Mouse (Mus musculus): ENCODE data around the gene Trim80. TPM values are rescaled to one million over a fixed set of nuclear protein-coding genes. Genes with fewer than 3 reads are reported as not detected.

The Trim80 gene
- polyA plus RNA-seq, 1 experiment from 2014 or later = not detected

DNA sequence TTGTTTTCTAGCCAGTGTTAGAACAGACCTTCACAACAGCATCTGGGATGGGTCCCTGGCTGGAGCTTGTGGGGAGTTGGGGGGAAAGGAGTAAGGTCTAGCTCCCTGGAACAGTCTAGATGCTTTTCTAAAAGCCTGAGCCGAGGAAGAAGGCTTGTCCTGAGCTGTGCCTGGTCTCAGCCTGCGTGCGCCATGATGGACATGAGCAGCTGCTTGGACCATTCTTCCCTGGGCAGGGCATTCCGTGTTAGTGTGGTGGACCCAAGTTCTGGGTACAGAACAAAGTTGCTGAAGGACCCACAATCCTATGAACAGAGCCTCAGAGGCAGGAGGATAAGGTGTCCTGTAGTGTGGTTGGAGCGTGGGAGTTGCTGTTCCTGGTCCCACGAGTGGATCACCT is 9.8 kb upstream of the Trim80 start:
- WGBS = 94% methylated on average over 6 of the region's 6 CpGs
- Histone ChIP-seq H3K27me3 (no peaks in the 10 kb centered on the region), H3K9me3 (replicated peaks) (no peaks in the 10 kb centered on the region), H3K27ac (no peak overlapping the region), H3K4me2 (no peak overlapping the region), H3K4me1 (replicated peaks) (peaks cover 15% of the 10 kb centered on the region), H3K4me3 (no peak overlapping the region), H3K36me3 (peaks cover 48% of the 10 kb centered on the region), H3K9ac (no peak overlapping the region)
- ATAC-seq (replicated peaks; ENCODE audit: insufficient number of reproducible peaks, insufficient read depth, low FRiP score, low read depth) = no peak

- H3K9me3 ChIP-seq (replicated peaks) = no peaks in the 10 kb centered on the region
- no peak overlapping the region for H3K9ac ChIP-seq
- peaks cover 36% of the 10 kb centered on the region for H3K36me3 ChIP-seq
- peaks cover 16% of the 10 kb centered on the region for H3K4me1 ChIP-seq (replicated peaks)
- whole genome bisulfite sequencing = 74% methylated on average over 4 of the region's 4 CpGs
- H3K4me2 ChIP-seq = no peak overlapping the region
- H3K27me3 ChIP-seq = no peaks in the 10 kb centered on the region
- H3K4me3 ChIP-seq = no peak overlapping the region
- H3K27ac ChIP-seq = no peak overlapping the region
- ATAC-seq (replicated peaks; ENCODE audit: insufficient number of reproducible peaks, insufficient read depth, low FRiP score, low read depth) = no peak
These were observed 7.5 kb upstream of the Trim80 start for GRCm38 (mm10) chr11:115432814-115433213.

GRCm38 (mm10) chr11:115433342-115433741 is 7.0 kb upstream of the Trim80 start:
- H3K27me3 ChIP-seq = no peaks in the 10 kb centered on the region
- H3K9ac ChIP-seq = no peak overlapping the region
- no peak overlapping the region for H3K27ac ChIP-seq
- no peak overlapping the region for H3K4me3 ChIP-seq
- peaks cover 36% of the 10 kb centered on the region for H3K36me3 ChIP-seq
- ATAC-seq (replicated peaks; ENCODE audit: insufficient number of reproducible peaks, insufficient read depth, low FRiP score, low read depth) = no peak
- H3K9me3 ChIP-seq (replicated peaks) = no peaks in the 10 kb centered on the region
- peaks cover 13% of the 10 kb centered on the region for H3K4me1 ChIP-seq (replicated peaks)
- no peak overlapping the region for H3K4me2 ChIP-seq
- WGBS = 78% methylated on average over 6 of the region's 6 CpGs

GRCm38 (mm10) chr11:115435596-115436337 is 4.6 kb upstream of the Trim80 start:
- H3K27ac ChIP-seq = no peak overlapping the region
- peak overlapping the region; percentile 61 for H3K9ac ChIP-seq
- 9% methylated on average over 31 of the region's 31 CpGs for WGBS
- peaks cover 19% of the 10 kb centered on the region for H3K36me3 ChIP-seq
- peaks cover 13% of the 10 kb centered on the region for H3K4me1 ChIP-seq (replicated peaks)
- H3K4me3 ChIP-seq = peak overlapping the region; percentile 45
- 0 out of 2 replicates have a peak, but pooled peaks have one; percentile 47 for ATAC-seq (replicated peaks; ENCODE audit: insufficient number of reproducible peaks, insufficient read depth, low FRiP score, low read depth)
- no peaks in the 10 kb centered on the region for H3K27me3 ChIP-seq
- H3K4me2 ChIP-seq = peak overlapping the region; percentile 75
- H3K9me3 ChIP-seq (replicated peaks) = no peaks in the 10 kb centered on the region

- Histone ChIP-seq H3K27ac (no peak overlapping the region), H3K36me3 (0 out of 2 replicates have a peak, but pooled peaks cover 3% of the 10 kb centered on the region), H3K9me3 (replicated peaks) (no peaks in the 10 kb centered on the region), H3K9ac (no peak overlapping the region), H3K27me3 (no peaks in the 10 kb centered on the region), H3K4me1 (replicated peaks) (peaks cover 13% of the 10 kb centered on the region), H3K4me2 (no peak overlapping the region), H3K4me3 (no peak overlapping the region)
- ATAC-seq (replicated peaks; ENCODE audit: insufficient number of reproducible peaks, insufficient read depth, low FRiP score, low read depth) = no peak
- WGBS = 65% methylated on average over 5 of the region's 5 CpGs
These were observed 2.7 kb upstream of the Trim80 start for GRCm38 (mm10) chr11:115437571-115438122.

DNA sequence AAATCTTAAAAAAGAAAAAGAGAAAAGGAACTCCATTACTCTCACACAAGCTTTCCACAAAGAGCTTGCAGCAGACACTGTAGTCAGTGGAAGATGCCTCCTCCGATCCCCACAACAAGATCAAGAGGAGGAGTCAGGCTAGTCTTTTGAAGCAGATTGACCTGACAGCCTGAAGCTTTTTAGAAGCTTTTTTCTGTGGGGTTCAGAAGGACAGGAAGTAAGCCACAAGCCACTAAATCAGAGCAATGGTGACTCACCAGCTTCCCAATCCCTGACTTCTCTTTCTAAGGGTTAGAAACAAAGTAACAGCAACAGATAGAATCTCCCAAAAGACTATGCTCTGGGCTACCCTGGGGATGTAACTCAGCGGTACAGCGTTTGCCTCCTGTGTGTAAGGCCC is 1.0 kb upstream of the Trim80 start:
- Histone ChIP-seq H3K9me3 (replicated peaks) (no peaks in the 10 kb centered on the region), H3K27me3 (no peaks in the 10 kb centered on the region), H3K27ac (no peak overlapping the region), H3K36me3 (no peaks in the 10 kb centered on the region), H3K4me1 (replicated peaks) (peaks cover 13% of the 10 kb centered on the region), H3K9ac (no peak overlapping the region), H3K4me3 (no peak overlapping the region), H3K4me2 (no peak overlapping the region)
- no peak for ATAC-seq (replicated peaks; ENCODE audit: insufficient number of reproducible peaks, insufficient read depth, low FRiP score, low read depth)
- WGBS = 75% methylated on average over 3 of the region's 3 CpGs

- ATAC-seq (replicated peaks; ENCODE audit: insufficient number of reproducible peaks, insufficient read depth, low FRiP score, low read depth) = no peak
- Histone ChIP-seq H3K4me2 (no peak overlapping the region), H3K4me1 (replicated peaks) (peaks cover 4% of the 10 kb centered on the region), H3K9me3 (replicated peaks) (no peaks in the 10 kb centered on the region), H3K36me3 (no peaks in the 10 kb centered on the region), H3K4me3 (no peak overlapping the region), H3K27me3 (peaks cover 3% of the 10 kb centered on the region; the same call in 1 of the 2 replicates), H3K9ac (no peak overlapping the region), H3K27ac (no peak overlapping the region)
- WGBS = 52% methylated on average over 15 of the region's 15 CpGs
These were observed 1.1 kb downstream of the Trim80 start for GRCm38 (mm10) chr11:115441417-115441816.

DNA sequence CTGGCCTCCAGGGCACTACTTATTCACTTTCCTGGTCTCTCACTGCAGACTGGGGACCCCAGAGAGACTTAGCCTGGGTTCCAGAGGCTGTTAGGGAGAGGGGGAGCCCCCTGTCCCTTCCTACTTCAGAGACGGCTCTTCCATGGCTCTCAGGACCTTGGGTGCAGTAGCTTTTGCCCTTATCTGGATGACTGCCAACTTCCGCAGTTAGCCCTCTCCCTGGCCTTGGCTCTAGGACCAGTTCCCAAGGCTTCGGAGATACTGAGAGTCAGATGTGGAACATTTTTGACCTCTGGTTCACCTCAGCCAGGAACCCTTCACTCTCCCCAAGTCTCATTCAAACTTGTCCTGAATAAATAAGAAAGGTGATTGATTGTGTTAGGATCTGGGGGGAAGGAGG is 6.6 kb downstream of the Trim80 start:
- no peak overlapping the region for H3K4me2 ChIP-seq

GRCm38 (mm10) chr11:115447321-115447885 is 7.1 kb downstream of the Trim80 start:
- Histone ChIP-seq H3K9me3 (replicated peaks) (no peaks in the 10 kb centered on the region), H3K27ac (peak overlapping the region; percentile 69), H3K4me3 (no peak overlapping the region), H3K4me1 (replicated peaks) (peaks cover 27% of the 10 kb centered on the region), H3K27me3 (peaks cover 3% of the 10 kb centered on the region; the same call in 1 of the 2 replicates), H3K4me2 (no peak overlapping the region), H3K36me3 (no peaks in the 10 kb centered on the region), H3K9ac (no peak overlapping the region)
- ATAC-seq (replicated peaks; ENCODE audit: insufficient number of reproducible peaks, insufficient read depth, low FRiP score, low read depth) = peak; percentile 9; the same call in 1 of the 2 replicates
- 80% methylated on average over 11 of the region's 11 CpGs for WGBS

More for the DNA sequence above, 6.6 kb downstream of the Trim80 start:
- peak; percentile 41; the same call in 1 of the 2 replicates for ATAC-seq (replicated peaks; ENCODE audit: insufficient number of reproducible peaks, insufficient read depth, low FRiP score, low read depth)
- 13% methylated on average over 3 of the region's 3 CpGs for WGBS
- peak overlapping the region; percentile 69 for H3K27ac ChIP-seq
- peaks cover 27% of the 10 kb centered on the region for H3K4me1 ChIP-seq (replicated peaks)
- H3K9ac ChIP-seq = peak overlapping the region; percentile 26; the same call in 1 of the 2 replicates
- H3K4me3 ChIP-seq = no peak overlapping the region
- no peaks in the 10 kb centered on the region for H3K9me3 ChIP-seq (replicated peaks)
- H3K36me3 ChIP-seq = no peaks in the 10 kb centered on the region
- peaks cover 3% of the 10 kb centered on the region; the same call in 1 of the 2 replicates for H3K27me3 ChIP-seq

DNA sequence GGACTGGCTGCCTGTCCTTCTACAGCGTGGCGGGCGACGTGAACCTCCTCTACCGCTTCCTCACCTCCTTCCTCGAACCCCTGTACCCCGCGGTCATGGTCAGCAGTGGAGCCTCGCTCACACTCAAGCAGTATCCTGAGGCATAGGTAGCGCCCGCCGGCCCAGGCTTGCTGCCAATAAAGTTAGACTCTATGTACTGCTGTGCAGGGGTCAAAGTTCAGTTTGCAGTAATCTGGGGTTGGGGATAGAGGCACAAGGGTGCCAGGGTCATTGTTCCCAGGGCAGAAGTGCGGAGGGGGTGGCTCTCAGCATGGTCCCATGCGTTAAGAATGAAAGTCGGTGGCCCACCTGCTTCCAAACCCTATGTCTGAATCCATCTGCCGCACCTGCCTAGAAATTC is 7.7 kb downstream of the Trim80 start:
- peaks cover 27% of the 10 kb centered on the region for H3K4me1 ChIP-seq (replicated peaks)
- no peak overlapping the region for H3K4me2 ChIP-seq
- no peak overlapping the region for H3K27ac ChIP-seq
- H3K36me3 ChIP-seq = no peaks in the 10 kb centered on the region
- WGBS = 89% methylated on average over 16 of the region's 16 CpGs
- no peak for ATAC-seq (replicated peaks; ENCODE audit: insufficient number of reproducible peaks, insufficient read depth, low FRiP score, low read depth)
- peaks cover 3% of the 10 kb centered on the region; the same call in 1 of the 2 replicates for H3K27me3 ChIP-seq
- H3K9me3 ChIP-seq (replicated peaks) = no peaks in the 10 kb centered on the region
- H3K4me3 ChIP-seq = no peak overlapping the region
- no peak overlapping the region for H3K9ac ChIP-seq

GRCm38 (mm10) chr11:115448998-115449397 is 8.7 kb downstream of the Trim80 start:
- peaks cover 3% of the 10 kb centered on the region; the same call in 1 of the 2 replicates for H3K27me3 ChIP-seq
- no peak overlapping the region for H3K9ac ChIP-seq
- 60% methylated on average over 7 of the region's 7 CpGs for WGBS
- H3K36me3 ChIP-seq = no peaks in the 10 kb centered on the region
- no peaks in the 10 kb centered on the region for H3K9me3 ChIP-seq (replicated peaks)
- H3K27ac ChIP-seq = no peak overlapping the region
- peaks cover 31% of the 10 kb centered on the region for H3K4me1 ChIP-seq (replicated peaks)
- no peak for ATAC-seq (replicated peaks; ENCODE audit: insufficient number of reproducible peaks, insufficient read depth, low FRiP score, low read depth)
- H3K4me2 ChIP-seq = no peak overlapping the region
- H3K4me3 ChIP-seq = no peak overlapping the region

Measured in heart, embryonic 15.5 days (tissue).